Mouse (Mus musculus) lung, postnatal 0 days (tissue): ENCODE data around the gene Abca2.

ENCODE experiments used
- CTCF ChIP-seq: IDR thresholded peaks from 2 replicates; pipeline ENCODE4 v1.5.1; 2016; ENCODE audit warnings: antibody characterized with exemption, mild to moderate bottlenecking
- EP300 ChIP-seq: IDR thresholded peaks from 2 replicates; pipeline ENCODE4 v1.6.1; 2016; ENCODE audit warnings: antibody characterized with exemption, mild to moderate bottlenecking, control low read depth

- no peak for TF ChIP-seq CTCF
- TF ChIP-seq EP300: no peak
Observed at GRCm38 (mm10) chr2:25479551-25480311, 51.2 kb downstream of the Abca2 start.
